Mouse (Mus musculus): ENCODE measurements around the gene Zfp36l2. TPM values are rescaled to one million over a fixed set of nuclear protein-coding genes. Genes with fewer than 3 reads are reported as not detected.
A peak's percentile ranks its signal among the peaks of the same experiment; 100 is the strongest.
"Not testable (repeated sequence)": the region's sequence is repeated elsewhere in the genome, so short reads cannot be mapped to it uniquely, and the experiment has no call there.

Gene Zfp36l2
- total RNA-seq (2021), result 10 to 100 TPM; 22.3 to 23.4 TPM

GRCm38 (mm10) chr17:84187727-84188373, at the start of gene Zfp36l2:
Gene Zfp36l2, minus strand, starts transcription at chr17:84187947.
- intact Hi-C loops (cut with DNase I), result loop anchor here (2.0 to 5.0 kb wide), 3 partner anchors 75 to 215 kb away; no protein-coding TSS in a partner anchor

GRCm38 (mm10) chr17:84236781-84237557, 49.2 kb upstream of the Zfp36l2 start:
- intact Hi-C loops (cut with DNase I), result no loop called here
- DNase-seq (ENCODE audit: low spot score in 2 of 2), result no peak

More at GRCm38 (mm10) chr17:84187727-84188373, at the start of gene Zfp36l2:
- DNase-seq (ENCODE audit: low spot score in 2 of 2), result peak; percentile 83 to 87

- intact Hi-C loops (cut with DNase I), result no loop called here
- DNase-seq (ENCODE audit: low spot score in 2 of 2), result no peak
These were observed 47.7 kb upstream of the Zfp36l2 start for GRCm38 (mm10) chr17:84235399-84235928.

- intact Hi-C loops (cut with DNase I); DNase-seq (ENCODE audit: low spot score in 2 of 2): not testable (repeated sequence)
These were observed 47.0 kb upstream of the Zfp36l2 start for GRCm38 (mm10) chr17:84234785-84235184.

- intact Hi-C loops (cut with DNase I), result no loop called here
- no peak for DNase-seq (ENCODE audit: low spot score in 2 of 2)
These were observed 46.0 kb upstream of the Zfp36l2 start for GRCm38 (mm10) chr17:84233758-84234157.

- intact Hi-C loops (cut with DNase I), result no loop called here
- DNase-seq (ENCODE audit: low spot score in 2 of 2), result no peak
These were observed 43.6 kb upstream of the Zfp36l2 start for GRCm38 (mm10) chr17:84231361-84231760.

DNA sequence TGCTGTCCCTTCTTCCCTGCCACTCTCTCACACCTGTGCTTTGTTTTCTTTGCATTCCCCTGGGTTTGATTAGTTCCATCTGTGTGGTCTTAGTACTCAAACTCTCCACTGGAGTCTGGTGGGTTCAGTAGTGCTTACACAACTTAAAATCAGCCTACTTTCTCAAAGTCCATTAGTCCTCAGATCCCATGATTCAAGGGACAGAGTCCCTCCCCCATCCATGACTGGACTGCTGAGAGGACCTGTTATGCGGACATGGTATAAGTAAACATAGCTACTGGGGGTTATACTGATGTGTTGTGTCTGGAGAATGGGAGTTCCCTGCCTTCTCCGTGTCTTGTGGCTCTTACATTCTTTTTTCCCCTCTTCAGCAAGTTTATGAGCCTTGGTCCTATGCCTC, 40.5 kb upstream of the Zfp36l2 start:
- no peak for DNase-seq (ENCODE audit: low spot score in 2 of 2)
- intact Hi-C loops (cut with DNase I), result no loop called here

- DNase-seq (ENCODE audit: low spot score in 2 of 2), result no peak
- intact Hi-C loops (cut with DNase I), result no loop called here
These were observed 38.9 kb upstream of the Zfp36l2 start for GRCm38 (mm10) chr17:84226681-84227080.

GRCm38 (mm10) chr17:84226231-84226630, 38.5 kb upstream of the Zfp36l2 start:
- intact Hi-C loops (cut with DNase I), result no loop called here
- no peak for DNase-seq (ENCODE audit: low spot score in 2 of 2)

GRCm38 (mm10) chr17:84224217-84224887, 36.6 kb upstream of the Zfp36l2 start:
- no peak for DNase-seq (ENCODE audit: low spot score in 2 of 2)

GRCm38 (mm10) chr17:84218841-84219240, 31.1 kb upstream of the Zfp36l2 start:
- DNase-seq (ENCODE audit: low spot score in 2 of 2); intact Hi-C loops (cut with DNase I): not testable (repeated sequence)

More at GRCm38 (mm10) chr17:84224217-84224887, 36.6 kb upstream of the Zfp36l2 start:
- intact Hi-C loops (cut with DNase I), result no loop called here

GRCm38 (mm10) chr17:84217696-84218095, 29.9 kb upstream of the Zfp36l2 start:
- intact Hi-C loops (cut with DNase I), result no loop called here
- no peak for DNase-seq (ENCODE audit: low spot score in 2 of 2)

GRCm38 (mm10) chr17:84215264-84215960, 27.7 kb upstream of the Zfp36l2 start:
- DNase-seq (ENCODE audit: low spot score in 2 of 2), result no peak
- intact Hi-C loops (cut with DNase I), result no loop called here

DNA sequence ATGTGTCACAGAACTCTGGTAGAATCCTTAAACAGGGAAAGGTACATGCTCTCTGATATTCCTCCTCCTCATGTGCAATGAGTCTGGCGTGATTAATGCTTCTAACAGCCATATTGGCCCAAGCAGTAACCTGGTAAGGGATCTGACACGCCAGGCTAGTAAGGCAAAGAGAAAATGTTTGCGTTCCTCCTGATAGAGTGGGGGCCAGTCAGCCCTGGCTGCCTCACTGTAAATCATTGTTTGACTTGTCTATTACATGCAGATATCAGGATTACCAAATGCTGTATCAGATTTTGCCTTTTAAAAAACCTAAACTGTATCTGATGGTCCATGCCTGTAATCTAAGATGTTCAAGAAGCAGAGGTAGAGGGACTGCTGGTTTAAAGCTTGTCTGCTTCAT, 25.7 kb upstream of the Zfp36l2 start:
- no peak for DNase-seq (ENCODE audit: low spot score in 2 of 2)
- intact Hi-C loops (cut with DNase I), result no loop called here

DNA sequence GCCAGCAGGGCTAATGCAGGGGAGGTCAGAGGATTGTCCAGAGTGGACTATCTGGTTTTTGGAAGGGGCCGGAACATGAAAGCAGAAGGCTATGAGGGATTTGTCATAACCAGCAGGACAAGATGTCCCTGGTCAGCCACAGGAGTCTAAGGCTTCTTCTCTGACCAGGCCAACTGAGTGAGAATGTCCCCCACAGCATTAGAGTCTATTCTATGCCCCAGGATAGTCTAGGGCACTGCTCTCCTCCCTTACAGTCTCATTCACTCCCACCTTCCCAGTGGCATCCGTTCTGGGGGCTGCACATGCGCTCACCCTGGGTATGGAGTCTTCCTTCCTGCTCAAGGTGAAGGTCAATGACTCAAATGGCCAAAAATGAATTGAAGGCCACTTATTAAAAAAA, 19.9 kb upstream of the Zfp36l2 start:
- intact Hi-C loops (cut with DNase I), result no loop called here
- DNase-seq (ENCODE audit: low spot score in 2 of 2), result no peak

- no peak for DNase-seq (ENCODE audit: low spot score in 2 of 2)
- intact Hi-C loops (cut with DNase I), result no loop called here
These were observed 18.5 kb upstream of the Zfp36l2 start for GRCm38 (mm10) chr17:84206239-84206638.

DNA sequence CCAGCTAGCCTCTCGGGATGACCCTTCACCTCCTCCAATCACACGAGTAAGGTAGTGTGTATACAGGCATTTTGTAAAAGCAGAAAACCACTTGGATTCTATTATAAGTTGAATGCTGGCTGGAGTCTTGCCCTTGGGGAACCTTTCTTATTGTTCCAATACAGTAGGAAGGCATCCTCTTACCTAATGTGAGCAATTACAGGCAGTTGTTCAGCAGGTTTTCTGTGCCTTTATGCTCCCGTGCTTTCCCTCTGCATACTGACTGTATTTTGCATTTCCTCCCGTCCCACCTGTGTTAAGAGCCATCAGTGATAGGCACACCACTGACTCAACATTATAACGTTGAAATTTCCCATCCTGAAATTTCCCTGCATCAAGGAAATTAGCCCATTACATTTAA, 17.2 kb upstream of the Zfp36l2 start:
- no peak for DNase-seq (ENCODE audit: low spot score in 2 of 2)
- intact Hi-C loops (cut with DNase I), result no loop called here

GRCm38 (mm10) chr17:84203340-84203739, 15.6 kb upstream of the Zfp36l2 start:
- intact Hi-C loops (cut with DNase I), result no loop called here
- no peak for DNase-seq (ENCODE audit: low spot score in 2 of 2)

- intact Hi-C loops (cut with DNase I), result no loop called here
- DNase-seq (ENCODE audit: low spot score in 2 of 2), result no peak
These were observed 13.4 kb upstream of the Zfp36l2 start for GRCm38 (mm10) chr17:84201183-84201582.

DNA sequence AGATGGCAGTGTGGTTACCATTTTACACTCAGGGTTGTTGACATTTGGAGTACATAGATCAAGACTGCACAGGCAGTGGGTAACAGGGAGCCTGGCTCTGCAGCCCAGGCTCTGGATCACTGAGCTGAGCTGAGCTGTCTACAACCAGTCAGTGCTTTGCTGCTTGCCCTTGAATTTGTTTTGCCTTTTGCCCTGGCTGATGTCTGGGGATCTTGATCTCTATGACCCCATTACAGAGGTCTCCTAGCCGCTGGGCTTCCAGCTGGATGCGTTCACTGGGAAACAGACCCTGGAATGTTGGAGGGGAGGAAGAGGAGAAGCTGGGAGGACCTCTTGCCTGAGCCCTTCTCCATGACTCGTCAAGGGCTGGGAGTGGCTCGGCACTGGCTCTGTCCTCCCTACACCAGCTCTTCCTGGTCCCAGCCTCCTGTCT, 10.2 kb upstream of the Zfp36l2 start:
- DNase-seq (ENCODE audit: low spot score in 2 of 2), result no peak
- intact Hi-C loops (cut with DNase I), result no loop called here

Measured in left cerebral cortex, postnatal 25 days (tissue).